Mouse (Mus musculus) thymus, adult 2 months (tissue): ENCODE measurements around the gene Hrct1. TPM values are rescaled to one million over a fixed set of nuclear protein-coding genes. Genes with fewer than 3 reads are reported as not detected.

ENCODE experiments used
- DNase-seq: peaks from one replicate; pipeline ENCODE4 v3.0.0; 2021
- H3K27ac ChIP-seq: fragments of 200-500 bp; 2 replicates; pipeline ENCODE4 v1.5.1; 2012; ENCODE audit warnings: low read length, control low read depth; ENCODE audit not compliant: control insufficient read depth, insufficient read depth
- H3K27me3 ChIP-seq: fragments of 200-500 bp; 2 replicates; pipeline ENCODE4 v1.6.1; 2012; ENCODE audit warnings: mild to moderate bottlenecking, low read length, moderate library complexity, mixed read lengths; ENCODE audit not compliant: control insufficient read depth, insufficient read depth
- H3K36me3 ChIP-seq: fragments of 200-500 bp; 2 replicates; pipeline ENCODE4 v1.6.1; 2012; ENCODE audit warnings: mild to moderate bottlenecking, low read length, moderate library complexity; ENCODE audit not compliant: control insufficient read depth, insufficient read depth
- H3K4me1 ChIP-seq: fragments of 200-500 bp; replicated peaks from 2 replicates; pipeline ENCODE4 v1.6.1; 2012; ENCODE audit warnings: low read length; ENCODE audit not compliant: control insufficient read depth, insufficient read depth
- H3K4me3 ChIP-seq: fragments of 200-500 bp; 2 replicates; pipeline ENCODE4 v1.5.1; 2012; ENCODE audit warnings: mild to moderate bottlenecking, low read length, control low read depth, moderate library complexity; ENCODE audit not compliant: control insufficient read depth, insufficient read depth
- CTCF ChIP-seq: fragments of 200-500 bp; IDR thresholded peaks from 2 replicates; pipeline ENCODE4 v1.5.1; 2012; ENCODE audit warnings: mild to moderate bottlenecking, control low read depth, low read length, moderate library complexity, borderline replicate concordance; ENCODE audit not compliant: control insufficient read depth, poor library complexity, insufficient read depth; ENCODE audit errors: extremely low read depth
- POLR2A ChIP-seq: fragments of 200-500 bp; IDR thresholded peaks from 2 replicates; pipeline ENCODE4 v1.6.1; 2012; ENCODE audit warnings: mild to moderate bottlenecking, low read length, control low read depth, moderate library complexity; ENCODE audit not compliant: control insufficient read depth, poor library complexity, insufficient read depth; ENCODE audit errors: extremely low read depth
- WGBS: fragments of 180-500 bp; shearing (Covaris S2); methylation state at CpG from one replicate; pipeline ENCODE4 v1.1.7; 2018; 5-methylcytosine and 5-hydroxymethylcytosine counted together
- polyA plus RNA-seq: library from polyadenylated mRNA; depleted of rRNA; stranded (reverse); fragments of >200 nt; gene quantifications from 2 replicates; pipeline ENCODE4 v1.2.3, GENCODE M21; 2012

The Hrct1 gene
- polyA plus RNA-seq, 1 experiment = 1.8 TPM

GRCm38 (mm10) chr4:43730750-43731297, 3.8 kb downstream of the Hrct1 start:
- H3K36me3 ChIP-seq = no peaks in the 10 kb centered on the region
- 68% methylated on average over 21 of the region's 21 CpGs for WGBS
- TF ChIP-seq POLR2A = no peak
- no peak for TF ChIP-seq CTCF
- H3K27me3 ChIP-seq = no peaks in the 10 kb centered on the region
- no peak overlapping the region for H3K4me3 ChIP-seq
- no peaks in the 10 kb centered on the region for H3K4me1 ChIP-seq
- H3K27ac ChIP-seq = no peak overlapping the region
- no peak for DNase-seq

DNA sequence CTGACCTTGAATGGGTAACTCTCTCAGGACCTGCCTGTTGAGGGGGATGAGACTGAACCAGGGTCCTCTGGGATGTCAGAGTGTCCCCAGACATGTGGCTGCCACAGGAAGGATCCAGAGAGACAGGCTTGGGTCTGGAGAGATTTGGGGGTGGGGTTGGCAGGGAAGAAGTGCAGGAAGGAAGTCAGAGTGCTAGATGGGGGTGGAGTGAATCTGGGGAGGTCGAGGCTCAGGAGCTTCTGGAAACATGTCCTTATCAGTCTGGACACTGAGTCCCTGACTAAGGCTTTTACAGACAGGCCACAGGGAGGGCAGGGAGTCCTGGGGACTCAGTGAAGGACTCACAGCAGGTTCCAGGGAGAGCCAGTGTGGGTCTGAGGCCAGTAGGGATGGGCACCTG, 5.2 kb downstream of the Hrct1 start:
- Histone ChIP-seq H3K36me3 (no peaks in the 10 kb centered on the region), H3K27ac (no peak overlapping the region), H3K4me1 (no peaks in the 10 kb centered on the region), H3K4me3 (no peak overlapping the region), H3K27me3 (no peaks in the 10 kb centered on the region)
- TF ChIP-seq POLR2A = no peak
- no peak for TF ChIP-seq CTCF
- WGBS = 17% methylated on average over 1 of the region's 1 CpGs
- no peak for DNase-seq

- Histone ChIP-seq H3K27ac (no peak overlapping the region), H3K4me1 (no peaks in the 10 kb centered on the region), H3K27me3 (no peaks in the 10 kb centered on the region), H3K4me3 (no peak overlapping the region), H3K36me3 (no peaks in the 10 kb centered on the region)
- 94% methylated on average over 5 of the region's 5 CpGs for WGBS
- TF ChIP-seq CTCF = no peak
- DNase-seq = no peak
Observed at GRCm38 (mm10) chr4:43733186-43733585, 6.2 kb downstream of the Hrct1 start.

GRCm38 (mm10) chr4:43737144-43737543, 10.2 kb downstream of the Hrct1 start:
- TF ChIP-seq CTCF = no peak
- no peaks in the 10 kb centered on the region for H3K4me1 ChIP-seq
- WGBS = 91% methylated on average over 6 of the region's 6 CpGs
- no peaks in the 10 kb centered on the region for H3K36me3 ChIP-seq
- no peak overlapping the region for H3K4me3 ChIP-seq
- H3K27me3 ChIP-seq = no peaks in the 10 kb centered on the region
- no peak overlapping the region for H3K27ac ChIP-seq
- no peak for DNase-seq

DNA sequence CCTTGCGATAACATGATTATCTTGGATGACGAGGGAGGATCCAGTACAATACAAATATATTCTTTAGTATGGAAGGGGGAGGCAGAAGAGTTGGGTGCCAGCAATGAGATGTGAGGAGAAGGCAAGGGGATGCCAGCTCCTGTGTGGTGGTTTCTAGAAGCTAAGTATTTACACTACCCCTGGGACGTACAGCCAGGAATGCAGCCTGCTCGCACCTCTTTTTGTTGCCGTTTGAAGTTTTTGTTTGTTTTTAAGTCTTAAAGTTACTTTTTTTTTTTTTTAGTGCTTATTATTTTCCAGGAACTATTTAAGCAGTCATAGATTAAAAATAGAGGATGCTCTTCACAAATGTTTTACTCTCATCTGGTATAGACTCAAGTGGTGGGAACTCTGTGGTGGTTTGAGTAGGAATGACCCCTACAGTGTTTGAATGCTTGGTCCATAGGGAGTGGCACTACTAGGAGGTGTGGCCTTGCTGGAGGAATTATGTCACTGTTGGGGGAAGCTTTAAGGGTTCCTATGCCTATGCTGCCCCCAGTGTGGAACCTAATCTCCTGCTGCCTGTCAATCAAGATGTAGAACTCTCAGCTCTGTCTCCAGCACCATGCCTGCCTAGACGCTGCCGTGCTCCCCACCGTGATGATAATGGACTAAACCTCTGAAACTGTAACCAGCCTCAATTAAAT, 12.1 kb downstream of the Hrct1 start:
- H3K4me1 ChIP-seq = no peaks in the 10 kb centered on the region
- TF ChIP-seq CTCF (no peak), POLR2A (no peak)
- H3K27ac ChIP-seq = no peak overlapping the region
- DNase-seq = no peak
- H3K4me3 ChIP-seq = no peak overlapping the region
- H3K27me3 ChIP-seq = no peaks in the 10 kb centered on the region
- H3K36me3 ChIP-seq = no peaks in the 10 kb centered on the region
- WGBS = 87% methylated on average over 8 of the region's 8 CpGs

- 84% methylated on average over 5 of the region's 5 CpGs for WGBS
- no peak overlapping the region for H3K4me3 ChIP-seq
- no peak overlapping the region for H3K27ac ChIP-seq
- no peak for DNase-seq
- TF ChIP-seq CTCF (no peak), POLR2A (no peak)
- no peaks in the 10 kb centered on the region for H3K36me3 ChIP-seq
- no peaks in the 10 kb centered on the region for H3K27me3 ChIP-seq
- no peaks in the 10 kb centered on the region for H3K4me1 ChIP-seq
Observed at GRCm38 (mm10) chr4:43741526-43741925, 14.5 kb downstream of the Hrct1 start.

DNA sequence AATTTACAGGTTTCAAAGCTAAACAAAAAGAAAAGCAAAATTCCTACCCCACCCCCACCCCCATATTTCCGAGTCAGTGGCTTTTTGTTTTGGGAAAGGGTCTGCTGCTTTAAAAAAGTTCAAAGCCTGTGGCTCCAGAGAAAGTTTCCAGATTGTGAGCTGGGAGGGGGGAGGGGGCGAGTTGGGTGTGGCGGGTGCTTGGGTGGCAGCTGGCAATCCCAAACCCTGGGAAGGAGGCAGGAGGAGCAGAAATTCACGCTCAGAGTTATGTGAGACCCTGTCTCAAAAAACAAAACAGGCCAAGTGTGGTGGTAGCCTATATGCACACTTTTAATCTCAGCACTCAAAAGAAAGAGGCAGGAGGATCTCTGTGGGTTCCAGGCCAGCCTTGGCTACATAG, 15.6 kb downstream of the Hrct1 start:
- no peak for DNase-seq
- no peaks in the 10 kb centered on the region for H3K27me3 ChIP-seq
- H3K4me1 ChIP-seq = no peaks in the 10 kb centered on the region
- WGBS = 81% methylated on average over 4 of the region's 4 CpGs
- no peak overlapping the region for H3K4me3 ChIP-seq
- H3K36me3 ChIP-seq = no peaks in the 10 kb centered on the region
- H3K27ac ChIP-seq = no peak overlapping the region
- TF ChIP-seq POLR2A (no peak), CTCF (no peak)
